Mouse (Mus musculus) lung, postnatal 0 days (tissue): ENCODE results near the gene Calml3.

Source experiments
- CTCF ChIP-seq: IDR thresholded peaks from 2 replicates; pipeline ENCODE4 v1.5.1; 2016; ENCODE audit warnings: antibody characterized with exemption, mild to moderate bottlenecking
- EP300 ChIP-seq: IDR thresholded peaks from 2 replicates; pipeline ENCODE4 v1.6.1; 2016; ENCODE audit warnings: antibody characterized with exemption, mild to moderate bottlenecking, control low read depth

GRCm38 (mm10) chr13:3774991-3775390, 29.1 kb downstream of the Calml3 start:
- TF ChIP-seq CTCF (no peak), EP300 (no peak)
